Mouse (Mus musculus) thymus, adult 2 months (tissue): ENCODE measurements at regions not wholly inside any gene's neighbourhood (a gene's known extent, or its start where the extent isn't known, plus 50 kb on each side); places are given as distances from the start of the nearest gene placed in this dataset.

Experiments used
- CTCF ChIP-seq: fragments of 200-500 bp; IDR thresholded peaks from 2 replicates; pipeline ENCODE4 v1.5.1; 2012; ENCODE audit warnings: mild to moderate bottlenecking, control low read depth, low read length, moderate library complexity, borderline replicate concordance; ENCODE audit not compliant: control insufficient read depth, poor library complexity, insufficient read depth; ENCODE audit errors: extremely low read depth
- POLR2A ChIP-seq: fragments of 200-500 bp; IDR thresholded peaks from 2 replicates; pipeline ENCODE4 v1.6.1; 2012; ENCODE audit warnings: mild to moderate bottlenecking, low read length, control low read depth, moderate library complexity; ENCODE audit not compliant: control insufficient read depth, poor library complexity, insufficient read depth; ENCODE audit errors: extremely low read depth

GRCm38 (mm10) chr12:106173211-106173610 is 163.2 kb downstream of the Vrk1 start:
- TF ChIP-seq POLR2A (no peak), CTCF (no peak)
